Mouse (Mus musculus): ENCODE results near the gene Grb7.

Grb7 gene

DNA sequence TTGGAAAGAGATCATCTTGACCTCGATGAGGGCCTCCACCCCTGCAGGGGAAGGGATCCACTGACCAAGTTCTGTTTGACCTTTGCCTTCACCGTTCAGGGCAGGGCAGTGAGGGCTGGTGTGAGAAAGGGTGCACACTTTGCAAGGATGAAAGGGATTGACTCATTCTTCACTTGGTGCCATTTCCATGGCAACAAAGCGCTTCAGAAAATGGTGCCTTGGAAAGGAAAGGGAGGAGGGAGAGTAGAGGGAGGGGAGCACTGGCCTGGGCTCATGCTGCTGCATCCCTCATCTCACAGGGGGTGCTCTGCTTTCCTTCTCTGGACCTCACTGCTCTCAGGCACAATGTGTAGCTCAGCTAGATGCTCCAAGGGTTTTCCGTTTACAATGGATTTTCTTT is 26.5 kb downstream of the Grb7 start:
- no peak for DNase-seq (ENCODE audit: low spot score)

DNA sequence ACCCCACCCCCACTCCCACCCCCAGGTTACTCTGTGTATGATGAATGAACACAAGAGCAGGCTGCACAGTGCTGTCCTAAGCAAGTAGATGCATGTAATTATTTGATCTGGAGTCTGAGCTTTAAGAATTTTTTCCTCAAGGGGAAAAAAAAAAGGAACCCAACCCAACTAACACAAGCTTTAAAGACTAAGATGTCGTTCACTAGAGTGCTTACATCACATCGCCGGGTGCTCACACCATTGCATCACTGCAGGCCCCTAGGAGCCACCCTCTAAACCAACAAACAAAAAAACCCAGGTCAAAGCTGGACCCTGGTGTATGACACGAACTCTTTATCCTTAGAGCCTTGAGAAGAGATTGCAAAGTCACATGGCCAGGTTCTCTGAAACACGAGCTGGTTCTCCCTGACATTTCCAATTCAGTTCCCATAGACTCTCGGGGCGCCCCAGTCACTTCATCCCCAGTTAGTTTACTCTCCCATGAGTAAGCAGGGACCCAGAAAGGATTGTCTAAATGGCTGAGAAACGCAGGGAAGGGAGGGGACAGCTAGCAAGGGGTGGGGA is 27.8 kb downstream of the Grb7 start:
- DNase-seq (ENCODE audit: low spot score): no peak

- DNase-seq (ENCODE audit: low spot score): no peak
Observed at GRCm38 (mm10) chr11:98474967-98475366, 28.8 kb downstream of the Grb7 start.

DNA sequence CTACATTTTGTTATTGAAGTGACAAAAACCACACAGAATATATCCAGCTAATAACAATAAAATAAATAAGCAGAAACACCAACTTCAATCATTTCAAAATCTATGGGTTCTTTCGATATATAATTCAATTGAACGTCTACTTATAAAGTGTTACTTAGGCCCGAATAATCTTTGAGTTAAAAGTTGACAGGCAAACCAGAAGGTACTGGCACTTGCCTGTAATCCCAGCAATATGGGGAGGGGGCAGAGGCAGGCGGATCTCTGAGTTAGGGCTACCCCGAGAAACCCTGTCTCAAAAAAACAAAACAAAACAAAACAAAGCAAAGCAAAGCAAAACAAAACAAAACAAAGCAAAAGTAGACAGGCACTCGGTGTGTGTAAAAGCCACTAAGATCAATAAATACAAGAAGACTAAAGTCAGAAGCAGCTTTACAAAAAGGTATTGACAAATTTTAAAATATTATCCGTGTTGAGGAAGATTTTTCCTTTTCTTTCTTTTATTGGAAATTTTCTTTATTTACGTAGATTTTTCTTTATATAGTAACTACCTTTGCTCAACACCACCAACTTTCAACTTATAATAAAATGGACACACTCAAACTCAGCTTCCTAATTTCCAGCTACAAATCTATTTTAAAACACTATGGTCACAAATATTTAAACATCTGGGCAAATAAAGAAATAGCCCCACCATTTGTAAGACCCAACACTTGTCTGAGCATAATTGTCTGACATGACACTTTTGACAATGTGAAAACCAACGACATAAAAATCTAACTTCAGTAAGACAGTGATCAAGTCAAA is 29.6 kb downstream of the Grb7 start:
- DNase-seq (ENCODE audit: low spot score): no peak

DNA sequence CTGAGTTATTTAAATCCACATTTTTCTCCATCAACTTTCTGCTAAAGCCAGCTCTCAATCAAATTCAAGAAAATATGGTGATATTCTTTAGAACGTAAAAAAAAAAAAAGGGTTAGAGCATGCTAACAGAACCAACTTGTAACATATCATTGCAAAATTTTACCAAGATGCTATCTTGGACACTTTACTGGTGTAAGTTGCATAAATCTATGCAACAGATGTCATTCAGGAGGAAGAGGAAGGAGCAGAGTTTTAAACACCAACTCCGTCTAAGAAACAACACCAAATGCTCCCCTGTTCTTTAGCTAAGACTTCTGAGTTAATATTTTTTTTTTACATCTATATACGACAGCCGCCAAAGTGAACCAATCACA is 30.2 kb downstream of the Grb7 start:
- no peak for DNase-seq (ENCODE audit: low spot score)

- no peak for DNase-seq (ENCODE audit: low spot score)
Observed at GRCm38 (mm10) chr11:98477011-98477701, 31.0 kb downstream of the Grb7 start.

DNA sequence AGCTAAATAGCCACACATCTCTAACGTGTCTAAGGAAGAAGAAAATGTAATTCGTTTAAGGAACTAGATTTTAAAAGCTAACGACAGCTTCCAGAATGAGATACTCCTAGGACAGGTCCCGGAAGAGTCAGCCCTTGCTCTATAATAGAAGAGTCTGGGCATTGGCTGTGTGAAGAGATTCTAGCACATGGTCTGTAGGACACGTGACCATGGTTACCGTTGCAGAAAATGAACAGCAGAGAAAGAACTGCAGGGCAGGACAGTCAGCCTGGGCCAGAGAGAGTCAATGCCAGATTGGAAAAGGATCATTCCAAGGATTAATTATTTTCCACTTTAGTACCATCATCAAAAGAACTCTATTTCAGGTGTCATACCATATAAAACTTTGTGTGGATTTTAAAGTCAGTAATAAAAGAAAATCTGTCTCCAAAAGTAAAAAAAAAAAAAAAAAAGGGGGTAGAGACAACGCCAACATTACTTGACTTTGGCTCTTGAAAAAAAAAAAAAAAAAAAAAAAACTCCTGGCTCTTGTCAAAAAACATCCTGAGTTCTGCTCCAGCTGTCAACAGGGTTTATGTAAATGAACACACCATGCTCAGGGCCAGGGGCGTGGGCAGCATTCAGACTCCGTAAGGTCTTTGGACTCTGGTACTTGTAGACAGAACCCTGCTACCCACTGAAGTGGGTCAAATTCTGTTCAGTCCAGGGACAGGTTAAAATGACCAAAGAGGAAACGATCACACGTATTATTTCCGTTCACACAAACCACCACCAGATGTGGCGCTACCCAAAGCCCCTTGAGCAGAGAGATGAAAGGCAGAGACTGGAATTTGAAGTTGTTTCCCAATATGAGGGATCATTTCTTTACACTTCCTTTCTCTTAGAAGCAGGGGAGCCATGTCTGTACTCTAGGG is 33.1 kb downstream of the Grb7 start:
- DNase-seq (ENCODE audit: low spot score): no peak

DNA sequence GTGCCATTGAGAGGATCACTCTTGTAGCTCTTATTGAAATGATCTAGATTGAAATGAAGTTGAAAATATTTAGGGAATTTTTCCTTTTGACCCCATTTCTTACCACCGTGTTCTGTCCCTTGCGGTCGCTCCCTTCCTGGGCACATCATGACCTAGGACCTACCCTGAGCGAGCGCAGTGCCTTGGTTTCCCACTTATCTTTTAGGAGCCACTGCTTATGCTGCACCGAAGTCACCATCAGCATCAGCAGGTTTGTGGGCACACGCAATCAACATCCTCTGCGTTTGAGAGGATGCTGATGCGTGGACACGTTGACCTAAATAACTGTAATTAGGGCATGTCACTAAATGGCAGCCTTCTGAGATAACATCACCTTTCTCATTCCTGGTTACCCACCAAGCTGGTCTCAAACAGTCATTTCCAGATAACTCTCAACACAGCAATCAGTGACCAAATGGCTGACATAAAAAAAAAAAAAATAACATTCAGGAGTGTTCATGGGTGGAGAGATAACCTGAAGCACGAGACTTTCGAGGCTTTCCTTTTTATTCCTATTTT is 33.8 kb downstream of the Grb7 start:
- no peak for DNase-seq (ENCODE audit: low spot score)

DNA sequence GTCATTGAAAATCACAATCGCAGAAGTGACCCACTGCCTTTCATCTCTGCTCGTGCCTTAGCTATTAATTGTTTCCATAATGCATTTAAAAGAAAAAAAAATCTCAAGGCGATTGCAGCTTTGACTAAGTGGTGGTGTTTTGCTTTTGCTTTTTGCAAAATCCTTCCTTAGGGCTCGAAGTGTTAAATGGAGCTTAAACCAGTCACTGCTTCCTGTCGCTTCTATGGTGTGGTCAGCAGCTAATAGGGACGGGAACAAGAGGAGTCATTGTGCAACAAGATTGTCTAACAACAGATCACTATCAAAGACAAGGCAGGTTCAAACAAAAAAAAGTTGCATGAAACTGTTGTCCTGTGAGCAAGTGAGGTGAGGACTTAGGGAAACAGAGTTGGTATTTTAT is 35.0 kb downstream of the Grb7 start:
- DNase-seq (ENCODE audit: low spot score): no peak

GRCm38 (mm10) chr11:98482067-98482466 is 35.9 kb downstream of the Grb7 start:
- DNase-seq (ENCODE audit: low spot score): no peak

GRCm38 (mm10) chr11:98485749-98486148 is 39.6 kb downstream of the Grb7 start:
- DNase-seq (ENCODE audit: low spot score): no peak

DNA sequence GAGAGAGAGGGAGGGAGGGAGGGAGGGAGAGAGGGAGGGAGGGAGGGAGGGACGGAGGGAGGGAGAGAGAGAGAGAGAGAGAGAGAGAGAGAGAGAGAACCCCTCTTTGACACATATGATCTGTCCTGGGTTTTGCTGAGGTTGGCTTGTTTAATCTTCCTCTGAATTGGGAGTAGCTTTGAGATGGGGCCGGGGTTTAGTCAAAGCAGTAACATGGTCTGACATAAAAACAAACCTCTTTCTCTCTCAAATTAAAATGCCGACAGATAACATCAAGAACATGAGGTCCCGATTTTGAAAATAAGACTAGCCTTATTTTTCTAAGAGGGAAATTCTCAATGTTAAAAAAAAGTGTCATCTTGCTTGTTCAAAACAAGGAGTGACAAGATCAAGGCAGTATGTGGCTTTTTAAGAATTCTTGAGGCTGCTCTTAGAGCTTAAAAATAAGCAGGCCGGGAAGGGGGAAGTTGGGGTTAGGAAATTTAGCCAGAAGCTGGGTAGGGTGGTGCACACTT is 41.4 kb downstream of the Grb7 start:
- no peak for DNase-seq (ENCODE audit: low spot score)

DNA sequence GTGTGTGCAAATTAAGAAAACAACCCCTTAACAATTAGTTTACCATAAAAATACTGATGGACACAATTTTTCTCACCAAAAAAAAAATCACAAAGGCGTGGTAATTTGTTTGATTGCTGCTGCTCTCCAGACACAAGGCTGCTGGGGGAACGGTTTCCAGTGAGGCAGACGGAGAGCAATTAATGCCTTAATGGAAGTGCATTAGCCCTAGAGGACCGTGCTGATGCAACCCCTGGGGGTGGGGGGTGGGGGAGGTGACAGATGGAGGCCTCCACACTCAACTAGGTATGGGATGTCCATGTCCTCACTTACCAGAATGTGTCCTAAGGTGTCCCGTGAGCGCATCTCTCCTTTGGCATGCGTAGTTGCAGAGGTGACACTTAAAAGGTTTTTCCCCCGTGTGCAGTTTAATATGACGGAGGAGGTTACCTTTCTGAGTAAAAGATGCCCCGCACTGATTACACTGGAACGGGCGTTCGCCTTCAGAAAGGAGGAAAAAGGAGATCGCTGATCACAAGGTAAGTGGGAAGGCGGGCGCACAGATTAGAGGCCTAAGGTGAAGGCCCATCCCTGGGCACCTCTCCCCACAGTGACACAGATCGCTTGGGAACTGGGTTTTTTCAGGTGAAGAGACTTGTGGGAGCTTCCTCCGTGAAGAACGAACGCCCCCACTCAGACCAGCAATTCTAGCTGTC is 42.5 kb downstream of the Grb7 start:
- DNase-seq (ENCODE audit: low spot score): peak; percentile 75

- DNase-seq (ENCODE audit: low spot score): no peak
Observed at GRCm38 (mm10) chr11:98491571-98491970, 45.4 kb downstream of the Grb7 start.

GRCm38 (mm10) chr11:98492959-98493358 is 46.8 kb downstream of the Grb7 start:
- DNase-seq (ENCODE audit: low spot score): peak; percentile 55

GRCm38 (mm10) chr11:98493394-98493793 is 47.2 kb downstream of the Grb7 start:
- DNase-seq (ENCODE audit: low spot score): no peak

- DNase-seq (ENCODE audit: low spot score): no peak
Observed at GRCm38 (mm10) chr11:98495176-98495719, 49.1 kb downstream of the Grb7 start.

GRCm38 (mm10) chr11:98497388-98498288 is 51.4 kb downstream of the Grb7 start:
- DNase-seq (ENCODE audit: low spot score): peak; percentile 86

- no peak for DNase-seq (ENCODE audit: low spot score)
Observed at GRCm38 (mm10) chr11:98504926-98505325, 58.7 kb downstream of the Grb7 start.

Measured in retina, embryonic 14.5 days (tissue).